In genomic region chr8:91355956-91356699, GRCm38 (mm10) we compare ENCODE assay signal across 19 mouse cellular contexts. TPM values are rescaled to one million over a fixed set of nuclear protein-coding genes. Genes with fewer than 3 reads are reported as not detected.
DNase-seq lines count a peak whose midpoint lies in the region; ATAC-seq and TF ChIP-seq lines count a peak whose summit lies in the region.
"Had no signal": no experiment of that assay in that cellular context is flagged by ENCODE, and none has a peak within 500 bp of the region (broad histone marks: within the 10 kb centered on the region; RNA-seq: fewer than 3 reads in every experiment).

No protein-coding gene starts in this region.

- no peak overlapping the region for H3K4me3 ChIP-seq in forebrain, embryonic 14.5 days (ENCODE audit: low read depth, low read length)
- no peak overlapping the region for H3K4me3 ChIP-seq in hindbrain, embryonic 15.5 days
- no peak overlapping the region for H3K4me3 ChIP-seq in midbrain, embryonic 16.5 days (ENCODE audit: low read depth, low read length)
- H3K4me3 ChIP-seq: limb, embryonic 10.5 days; liver, embryonic 12.5 days; myocyte had no signal

- TF ChIP-seq CTCF in brain, embryonic 14.5 days (IDR thresholded peaks at IDR 0.05; ENCODE audit: borderline replicate concordance, extremely low read depth, insufficient read depth, insufficient read length) = no peak

- ATAC-seq in forebrain, embryonic 14.5 days = peak; percentile 85
- ATAC-seq in hindbrain, embryonic 15.5 days (ENCODE audit: low FRiP score, low read depth) = peak; percentile 44; the same call in 1 of the 2 replicates
- ATAC-seq in midbrain, embryonic 16.5 days = peak; percentile 64
- ATAC-seq: activated CD4-positive, CD25-positive, alpha-beta regulatory T cell, adult 4 months; liver, embryonic 12.5 days had no signal

- peak overlapping the region; percentile 22; the same call in 1 of the 2 replicates for H3K4me2 ChIP-seq in forebrain, embryonic 14.5 days (ENCODE audit: low read length)
- peak overlapping the region; percentile 10; the same call in 1 of the 2 replicates for H3K4me2 ChIP-seq in hindbrain, embryonic 15.5 days
- H3K4me2 ChIP-seq in midbrain, embryonic 16.5 days (ENCODE audit: low read length) = peak overlapping the region; percentile 32
- H3K4me2 ChIP-seq: heart, embryonic 11.5 days; liver, embryonic 12.5 days had no signal

- H3K9ac ChIP-seq in forebrain, embryonic 14.5 days (ENCODE audit: low read length) = no peak overlapping the region
- H3K9ac ChIP-seq in hindbrain, embryonic 15.5 days = no peak overlapping the region
- H3K9ac ChIP-seq in midbrain, embryonic 16.5 days (ENCODE audit: low read depth, low read length) = no peak overlapping the region
- H3K9ac ChIP-seq: liver, embryonic 12.5 days had no signal

- no peak for TF ChIP-seq POLR2A in brain, embryonic 14.5 days (IDR thresholded peaks at IDR 0.05; ENCODE audit: borderline replicate concordance, extremely low read depth, insufficient read depth, insufficient read length, poor library complexity, severe bottlenecking)

- no peaks in the 10 kb centered on the region for H3K9me3 ChIP-seq in forebrain, embryonic 14.5 days (replicated peaks; ENCODE audit: control insufficient read depth, low read length)
- no peaks in the 10 kb centered on the region for H3K9me3 ChIP-seq in hindbrain, embryonic 15.5 days
- no peaks in the 10 kb centered on the region for H3K9me3 ChIP-seq in midbrain, embryonic 16.5 days (replicated peaks; ENCODE audit: control insufficient read depth, low read length, poor library complexity, severe bottlenecking)
- H3K9me3 ChIP-seq: limb, embryonic 10.5 days; liver, embryonic 12.5 days had no signal

- H3K27ac ChIP-seq in forebrain, embryonic 14.5 days (ENCODE audit: low read depth, low read length) = peak overlapping the region; percentile 59; the same call in 1 of the 2 replicates
- H3K27ac ChIP-seq in hindbrain, embryonic 15.5 days (replicated peaks) = peak overlapping the region; percentile 23; the same call in 1 of the 2 replicates
- peak overlapping the region; percentile 68 for H3K27ac ChIP-seq in midbrain, embryonic 16.5 days (ENCODE audit: low read length)
- H3K27ac ChIP-seq: limb, embryonic 10.5 days; liver, embryonic 12.5 days had no signal

- DNase-seq in brain, embryonic 14.5 days (ENCODE audit: low read depth) = peak; percentile 77
- peak; percentile 71 for DNase-seq in forebrain, embryonic 14.5 days (ENCODE audit: low spot score)
- no peak for DNase-seq in embryo, embryonic 10.5 days (ENCODE audit: low spot score)
- no peak for DNase-seq in gastrocnemius, adult 18-20 months (ENCODE audit: low spot score)
- no peak for DNase-seq in layer of hippocampus, postnatal 36 days
- DNase-seq: cerebellum, adult 11 months; cerebellum, postnatal 25 days; gastrocnemius, postnatal 10 days; heart, postnatal 4 days; kidney, adult 18-20 months; kidney, postnatal 4 days; thymus, adult 2 months had no signal

- peaks cover 17% of the 10 kb centered on the region; the same call in 1 of the 2 replicates for H3K4me1 ChIP-seq in forebrain, embryonic 14.5 days (ENCODE audit: control insufficient read depth, insufficient read depth, low read length)
- peaks cover 34% of the 10 kb centered on the region for H3K4me1 ChIP-seq in hindbrain, embryonic 15.5 days (replicated peaks)
- peaks cover 26% of the 10 kb centered on the region for H3K4me1 ChIP-seq in midbrain, embryonic 16.5 days (ENCODE audit: control insufficient read depth, insufficient read depth, low read length)

- 57% methylated on average over 11 of the region's 11 CpGs for WGBS in forebrain, embryonic 14.5 days
- 43% methylated on average over 11 of the region's 11 CpGs for WGBS in hindbrain, embryonic 15.5 days
- 44% methylated on average over 11 of the region's 11 CpGs for WGBS in midbrain, embryonic 16.5 days

- no peaks in the 10 kb centered on the region for H3K36me3 ChIP-seq in forebrain, embryonic 14.5 days (ENCODE audit: control insufficient read depth, insufficient read depth, low read length)
- H3K36me3 ChIP-seq in hindbrain, embryonic 15.5 days = no peaks in the 10 kb centered on the region
- no peaks in the 10 kb centered on the region for H3K36me3 ChIP-seq in midbrain, embryonic 16.5 days (ENCODE audit: control insufficient read depth, insufficient read depth, low read length)
- H3K36me3 ChIP-seq: limb, embryonic 10.5 days; liver, embryonic 12.5 days had no signal

- H3K27me3 ChIP-seq in forebrain, embryonic 14.5 days (replicated peaks; ENCODE audit: control insufficient read depth, insufficient read depth, low read length) = no peaks in the 10 kb centered on the region
- no peaks in the 10 kb centered on the region for H3K27me3 ChIP-seq in hindbrain, embryonic 15.5 days
- H3K27me3 ChIP-seq in midbrain, embryonic 16.5 days (ENCODE audit: control insufficient read depth, insufficient read depth, low read depth, low read length) = no peaks in the 10 kb centered on the region
- H3K27me3 ChIP-seq: liver, embryonic 12.5 days had no signal

RNA-seq across cellular contexts. Expression of gene Fto, which starts 42.8 kb away (rescaled TPM):
- 111 and 144 TPM in 2 replicates for polyA plus RNA-seq in brain, embryonic 14.5 days (2012; rRNA removed)
- 103 and 111 TPM in 2 replicates for polyA plus RNA-seq in forebrain, embryonic 14.5 days (2014; fragmentation: Nextera tagmentation; extraction: Ambion mirVana)
- polyA plus RNA-seq in hindbrain, embryonic 15.5 days (2015; fragmentation: Nextera tagmentation; extraction: Ambion mirVana) = 138 and 158 TPM in 2 replicates
- polyA plus RNA-seq in midbrain, embryonic 16.5 days (2015; fragmentation: Nextera tagmentation; extraction: Ambion mirVana) = 171 and 177 TPM in 2 replicates
- total RNA-seq in gastrocnemius, adult 18-20 months (2021) = 10 to 100 TPM; 81.2 to 87.6 TPM
- 100 to 1,000 TPM; 136 to 140 TPM for total RNA-seq in layer of hippocampus, postnatal 36 days (2021)

RNA-seq across cellular contexts. Expression of gene Rpgrip1l, which starts 43.1 kb away (rescaled TPM):
- 8.6 and 8.9 TPM in 2 replicates for polyA plus RNA-seq in brain, embryonic 14.5 days (2012; rRNA removed)
- 14.7 and 16.1 TPM in 2 replicates for polyA plus RNA-seq in forebrain, embryonic 14.5 days (2014; fragmentation: Nextera tagmentation; extraction: Ambion mirVana)
- polyA plus RNA-seq in hindbrain, embryonic 15.5 days (2015; fragmentation: Nextera tagmentation; extraction: Ambion mirVana) = 9.9 and 10.1 TPM in 2 replicates
- 9.8 and 11.6 TPM in 2 replicates for polyA plus RNA-seq in midbrain, embryonic 16.5 days (2015; fragmentation: Nextera tagmentation; extraction: Ambion mirVana)
- 1 to 10 TPM; 1.8 to 4.6 TPM for total RNA-seq in gastrocnemius, adult 18-20 months (2021)
- total RNA-seq in layer of hippocampus, postnatal 36 days (2021) = 10 to 100 TPM; 27.6 to 30.1 TPM

Comparison
In these comparisons a context has a peak if more than half of its experiments do, and no peak if none do; other contexts are left out.
1. DNase-seq: peak in brain, embryonic 14.5 days (single experiment) and forebrain, embryonic 14.5 days (single experiment); none in embryo, embryonic 10.5 days (single experiment), gastrocnemius, adult 18-20 months (single experiment) and layer of hippocampus, postnatal 36 days (0 of 2).
2. Peak in every context shown above with its lines, with median percentiles within 50 percentile points of each other: ATAC-seq, H3K27ac ChIP-seq and H3K4me2 ChIP-seq.